Mouse (Mus musculus) kidney, postnatal 36 days (tissue): Measurements from ENCODE around the gene Eml6.

ENCODE experiments used
- DNase-seq, 2 experiments: peaks; one replicate each; pipeline ENCODE4 v3.0.0; 2021 to 2022; ENCODE audit warnings: mixed read lengths in 2 of 2

The Eml6 gene

DNA sequence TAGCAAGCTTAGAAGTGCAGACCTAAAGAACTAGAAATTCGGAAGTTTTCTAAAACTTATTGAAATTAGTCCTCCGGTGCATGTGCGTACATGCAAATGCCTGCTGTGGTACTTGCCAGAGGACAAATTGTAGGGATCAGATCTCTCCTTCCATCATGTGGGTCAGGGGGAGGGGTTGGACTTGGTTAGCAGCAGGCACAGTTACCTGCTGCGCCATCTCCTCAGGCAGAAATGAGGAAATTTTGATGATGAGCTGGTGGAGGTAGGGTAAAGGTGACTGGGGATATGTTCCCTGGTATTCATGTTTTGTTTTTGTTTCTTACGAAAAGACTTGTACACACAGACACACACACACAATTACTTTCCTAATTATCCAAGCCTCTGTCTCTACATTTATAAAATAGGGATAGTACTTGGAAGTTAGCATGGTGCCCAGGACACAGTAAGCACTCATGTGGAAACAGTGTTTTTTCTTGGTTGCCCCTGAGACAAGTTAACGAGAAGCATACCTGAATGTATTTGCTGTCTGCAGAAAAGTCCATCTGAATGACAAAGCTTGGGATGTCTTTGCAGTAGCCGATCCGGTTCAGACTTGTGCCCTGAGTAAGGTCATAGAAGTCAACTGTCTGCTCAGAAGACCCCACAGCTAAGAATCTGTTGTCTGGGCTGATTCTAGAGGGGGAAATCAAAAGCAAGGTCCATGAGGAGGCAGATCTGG, 276.9 kb downstream of the Eml6 start:
- DNase-seq, result no peak

DNA sequence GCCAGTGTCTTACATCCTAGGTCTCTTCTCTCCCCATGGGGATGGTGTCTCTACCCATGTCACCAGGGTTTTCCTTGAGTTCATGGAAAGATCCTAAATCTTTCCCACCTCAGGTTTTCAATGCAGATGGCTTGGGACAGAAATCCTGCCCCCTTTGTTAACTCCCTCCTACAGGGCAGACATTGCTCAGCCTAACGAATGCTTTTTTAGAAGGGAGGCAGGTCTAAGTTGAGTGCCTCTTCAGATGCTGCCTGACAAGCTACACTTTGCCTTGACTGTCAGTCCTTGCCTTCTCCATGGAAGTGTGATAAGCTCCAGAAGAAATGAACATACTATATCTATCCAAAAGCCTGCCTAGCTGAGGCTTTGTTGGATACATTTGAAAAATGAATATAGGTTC, 278.0 kb downstream of the Eml6 start:
- DNase-seq, result no peak

DNA sequence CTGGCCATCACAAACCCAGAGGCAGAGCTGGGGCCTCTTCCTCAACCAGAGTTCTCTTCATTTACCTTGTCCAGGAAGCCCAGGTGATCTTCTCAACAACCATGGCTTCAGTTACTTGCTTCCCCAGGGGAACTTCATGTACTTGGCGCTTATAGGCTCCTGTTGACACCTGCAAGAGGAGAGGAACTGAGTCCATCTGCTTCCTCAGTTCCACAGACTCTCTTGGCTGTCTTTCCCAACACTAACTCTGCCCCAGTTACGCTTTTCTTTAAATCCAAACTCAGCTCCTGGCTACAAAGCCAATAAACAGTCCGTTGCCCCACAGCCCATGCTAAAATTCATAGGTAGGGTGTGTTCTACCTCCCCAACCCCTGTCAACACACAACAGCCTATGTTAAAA, 278.5 kb downstream of the Eml6 start:
- DNase-seq, result no peak

DNA sequence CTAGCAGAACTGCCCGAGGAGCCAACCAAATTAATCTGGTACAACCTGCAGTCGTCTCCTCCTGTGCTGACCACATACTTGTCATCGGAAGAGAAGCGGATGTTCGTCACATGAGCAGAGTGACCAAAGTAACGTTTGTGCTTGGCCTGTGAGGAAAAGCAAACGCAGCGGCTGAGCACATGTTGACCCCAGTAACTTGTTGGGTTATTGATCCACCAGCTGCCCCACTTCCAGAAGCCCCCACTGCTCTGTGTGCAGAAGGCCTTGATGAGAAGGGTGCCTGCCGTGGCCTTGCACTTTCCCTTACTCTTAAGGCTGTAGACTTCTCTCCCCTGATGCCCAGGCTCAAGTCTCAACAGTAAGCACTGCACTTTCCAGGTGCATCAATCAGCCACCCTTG, 279.6 kb downstream of the Eml6 start:
- no peak for DNase-seq

DNA sequence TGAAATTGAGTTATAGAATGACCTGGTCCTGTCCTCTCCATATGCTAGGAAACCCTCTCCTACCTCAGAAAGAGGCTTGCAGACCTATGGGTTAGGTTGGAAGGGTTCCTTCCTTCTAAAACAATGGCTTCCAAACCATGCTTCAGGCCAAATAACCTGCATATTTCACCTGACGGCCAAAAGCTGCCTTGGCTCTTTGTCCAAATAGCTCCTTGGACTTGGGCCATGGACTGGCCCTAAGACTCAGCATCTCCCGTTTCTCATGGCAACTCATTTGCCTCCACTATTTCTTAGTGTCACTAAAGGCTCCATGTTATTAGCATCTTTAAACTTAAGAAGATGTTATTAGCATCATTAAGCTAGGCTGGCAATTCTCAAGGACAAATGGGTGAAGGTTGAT, 280.3 kb downstream of the Eml6 start:
- DNase-seq, result no peak

DNA sequence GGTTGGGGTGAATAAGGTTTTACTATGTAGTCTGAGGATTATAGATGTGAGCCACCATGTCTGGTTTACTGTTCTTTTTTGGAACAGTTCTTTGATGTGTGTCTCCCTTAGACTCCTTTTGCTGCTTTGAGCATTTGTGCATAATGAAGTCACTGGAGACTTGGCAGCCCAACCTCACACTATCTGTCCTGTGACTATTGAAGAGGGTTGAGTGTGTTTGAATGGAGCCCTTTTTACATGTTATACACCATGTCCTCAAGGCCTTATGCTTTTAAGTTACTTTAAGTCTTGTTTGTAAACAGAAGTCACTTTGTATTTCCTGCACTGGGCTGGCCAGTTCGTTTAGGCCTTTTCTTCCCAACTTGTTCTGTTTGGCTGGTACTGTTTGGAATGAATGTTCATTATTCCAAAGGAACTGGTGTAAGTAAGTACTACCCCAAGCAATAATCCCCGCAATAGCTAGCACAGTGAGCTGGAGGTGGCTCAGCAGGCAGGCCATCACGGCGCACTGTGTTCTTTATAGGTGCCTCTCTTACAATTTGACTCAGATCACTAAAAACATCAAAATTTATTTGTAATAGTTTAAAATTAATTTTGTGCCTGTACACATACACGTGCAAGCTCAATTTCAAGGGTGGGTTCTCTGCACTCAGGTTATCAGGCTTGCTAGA, 280.9 kb downstream of the Eml6 start:
- DNase-seq, result no peak

DNA sequence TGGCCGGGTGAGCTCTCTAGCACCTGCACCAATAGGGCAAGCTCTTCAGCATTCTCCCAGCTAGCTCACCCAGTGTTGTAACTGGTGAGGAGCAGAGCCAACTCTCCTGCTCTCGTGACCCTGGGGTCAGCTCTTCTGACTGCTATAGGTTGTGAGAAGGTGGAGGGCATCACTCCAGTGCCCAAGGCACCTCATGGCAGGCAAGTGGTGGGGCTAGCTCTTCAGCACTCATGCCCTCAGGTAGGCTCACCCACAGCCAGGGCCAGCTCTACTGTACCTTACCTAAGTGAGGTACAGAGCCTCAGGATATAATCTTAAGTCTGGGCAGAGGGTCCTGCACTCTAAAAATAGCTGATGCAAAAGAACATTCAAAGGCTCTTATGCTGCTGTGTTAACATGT, 286.1 kb downstream of the Eml6 start:
- DNase-seq, result no peak

DNA sequence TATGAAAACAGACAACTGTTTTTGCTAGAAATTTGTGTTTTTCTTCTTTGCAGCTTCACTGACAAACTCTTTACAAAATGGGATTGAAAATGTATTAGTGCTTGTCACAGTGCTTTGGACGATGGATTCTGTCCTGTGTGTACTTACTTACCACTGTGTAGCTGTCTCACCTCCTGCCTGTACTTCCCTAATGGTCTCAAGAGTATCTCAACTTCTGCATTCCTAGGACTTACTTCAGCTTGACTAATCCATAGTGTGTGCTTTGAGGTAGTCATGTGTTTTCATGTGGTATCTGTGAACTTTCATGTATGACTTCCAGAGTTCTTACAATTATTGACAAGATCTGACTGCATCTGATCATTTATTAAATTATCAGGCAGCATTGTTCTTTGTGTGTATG, 297.9 kb downstream of the Eml6 start:
- no peak for DNase-seq

DNA sequence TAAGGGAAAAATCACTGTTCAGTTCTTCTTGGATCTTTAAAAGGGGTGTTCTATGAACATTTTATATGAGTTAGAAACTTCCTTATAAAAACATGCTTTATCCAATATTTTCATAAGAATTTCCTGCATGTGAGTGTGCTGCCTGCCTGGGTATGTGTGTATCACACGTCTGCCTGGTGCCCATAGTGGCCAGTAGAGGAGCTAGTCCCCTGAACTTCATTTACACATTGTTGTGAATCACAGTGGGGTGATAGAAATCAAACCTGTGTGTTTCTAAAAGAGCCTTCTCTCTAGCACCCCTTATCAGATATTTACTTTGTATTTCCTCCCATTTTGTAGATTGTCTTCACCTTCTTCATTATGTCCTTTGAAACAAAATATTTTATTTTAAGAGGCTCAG, 300.2 kb downstream of the Eml6 start:
- no peak for DNase-seq

DNA sequence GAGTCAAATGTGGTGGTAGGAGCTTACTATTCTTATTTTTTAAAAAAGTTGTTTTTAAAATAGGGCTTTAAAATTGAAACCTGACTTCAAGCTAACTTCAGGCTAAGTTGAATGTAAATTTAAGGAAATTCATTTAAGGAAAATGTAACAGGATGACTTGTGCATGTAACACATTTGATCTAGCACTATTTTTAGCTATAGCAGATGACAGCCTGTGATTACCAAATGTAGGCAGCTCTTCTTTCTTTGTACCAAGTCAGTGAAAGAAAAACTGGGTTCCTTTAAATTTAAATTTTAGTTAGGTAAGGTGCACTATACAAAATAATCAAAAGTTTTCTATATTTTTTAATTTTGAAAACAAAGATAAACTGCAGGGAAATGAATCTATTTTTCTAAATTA, 300.7 kb downstream of the Eml6 start:
- DNase-seq, result no peak

DNA sequence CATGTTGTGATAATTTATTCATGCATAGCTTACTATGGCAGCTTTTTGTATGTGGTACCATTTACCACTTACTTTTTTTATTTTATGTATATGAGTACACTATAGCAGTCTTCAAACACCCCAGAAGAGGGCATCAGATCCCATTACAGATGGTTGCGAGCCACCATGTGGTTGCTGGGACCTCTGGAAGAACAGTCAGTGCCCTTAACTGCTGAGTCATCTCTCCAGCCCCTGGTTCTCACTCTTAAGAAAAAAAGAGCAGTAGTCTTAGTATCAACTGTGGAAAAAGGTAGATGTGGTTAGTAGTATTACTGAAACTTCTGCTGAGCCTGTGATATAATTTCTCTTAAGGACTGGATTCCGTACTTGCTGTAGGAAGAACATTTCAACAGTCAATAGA, 301.6 kb downstream of the Eml6 start:
- DNase-seq, result no peak

DNA sequence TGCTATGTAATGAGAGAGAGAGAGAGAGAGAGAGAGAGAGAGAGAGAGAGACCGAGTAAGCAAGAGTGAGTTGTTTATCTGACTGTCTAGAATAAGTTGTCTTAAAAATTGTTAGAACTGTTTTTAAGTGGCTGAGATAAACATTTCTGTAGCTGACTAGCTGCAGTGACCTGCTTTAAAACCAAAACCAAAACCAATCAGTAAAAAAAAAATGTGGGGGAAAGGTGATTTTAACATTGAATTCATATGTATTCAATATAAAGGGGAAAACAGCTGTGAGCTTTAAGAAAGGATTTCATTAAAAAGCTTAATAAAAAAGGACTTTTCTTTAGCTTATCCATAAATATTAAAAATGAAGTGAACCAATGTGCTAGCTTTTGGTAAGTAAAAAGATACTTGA, 306.2 kb downstream of the Eml6 start:
- DNase-seq, result no peak

DNA sequence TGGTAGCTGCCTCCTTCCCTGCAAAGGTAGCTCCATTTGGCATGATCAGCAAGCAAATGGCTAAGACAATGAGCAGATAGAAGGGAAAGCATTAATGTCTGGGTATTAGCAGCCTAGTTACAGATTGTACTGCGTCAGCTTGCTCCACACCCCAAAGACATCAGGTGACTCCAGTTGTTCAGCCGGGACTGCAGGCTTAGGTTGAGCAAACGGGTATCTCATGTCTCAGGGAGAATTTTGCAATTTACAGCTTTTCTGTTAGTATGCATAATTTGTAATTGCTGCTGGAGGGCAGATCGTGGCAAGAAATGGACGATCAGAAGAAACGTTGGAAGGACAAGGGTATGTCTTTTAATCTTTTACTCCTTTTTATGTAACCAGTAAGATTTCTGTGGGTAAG, 307.3 kb downstream of the Eml6 start:
- peak; percentile 50 to 59 for DNase-seq

DNA sequence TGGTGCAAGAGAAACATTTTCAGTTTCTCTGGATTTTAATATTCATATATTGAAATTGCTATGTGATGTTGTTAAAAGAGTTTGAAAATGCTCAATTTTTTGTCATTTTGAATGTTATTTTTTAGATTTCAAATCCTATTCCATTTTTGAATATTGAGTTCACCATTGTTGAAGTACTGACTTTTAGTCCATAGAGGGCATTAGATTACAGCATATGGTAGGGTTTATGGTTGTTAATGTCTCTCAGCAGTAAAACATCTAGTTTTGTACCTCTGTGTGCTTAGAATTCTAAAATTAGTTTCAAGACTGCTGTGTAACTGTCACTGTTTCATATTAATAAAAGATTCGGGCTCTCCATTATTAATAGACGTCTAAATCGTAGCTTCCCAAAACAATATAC, 310.3 kb downstream of the Eml6 start:
- DNase-seq, result no peak

DNA sequence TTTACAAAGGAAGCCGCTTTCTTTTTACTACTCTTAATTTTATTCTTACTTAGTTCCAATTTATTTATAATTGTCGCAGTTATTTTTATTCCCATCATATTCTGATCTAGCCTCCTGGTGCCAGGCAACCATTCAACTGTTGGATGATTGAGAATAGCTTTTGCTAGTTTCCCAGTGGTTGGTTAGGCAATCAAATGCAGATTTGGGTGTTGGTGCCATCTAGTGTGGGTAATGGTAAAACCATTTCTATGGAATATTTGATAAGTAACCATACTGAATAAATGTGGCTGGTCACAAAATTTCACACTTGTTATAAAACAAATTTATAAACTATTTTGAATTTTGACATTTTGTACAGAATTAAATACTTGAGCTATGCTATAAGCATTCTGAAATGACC, 311.0 kb downstream of the Eml6 start:
- DNase-seq, result peak; percentile 35

DNA sequence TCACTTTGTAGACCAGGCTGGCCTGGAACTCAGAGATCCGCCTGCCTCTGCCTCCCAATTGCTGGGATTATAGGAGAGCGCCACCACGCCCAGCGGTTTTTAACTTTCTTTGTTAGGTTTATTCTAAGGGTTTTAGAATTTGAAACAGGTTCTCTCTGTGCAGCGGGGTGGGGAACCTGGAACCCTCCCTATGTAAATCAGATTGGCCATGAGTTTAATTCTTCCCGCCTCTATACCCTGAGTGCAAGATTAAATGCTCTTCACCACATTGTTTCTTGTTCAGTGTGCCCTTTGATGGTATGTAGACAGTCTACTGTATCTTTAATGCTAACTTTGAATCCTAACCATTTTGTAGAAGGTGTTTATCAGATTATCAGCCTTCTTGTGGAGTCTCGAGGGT, 311.7 kb downstream of the Eml6 start:
- no peak for DNase-seq

DNA sequence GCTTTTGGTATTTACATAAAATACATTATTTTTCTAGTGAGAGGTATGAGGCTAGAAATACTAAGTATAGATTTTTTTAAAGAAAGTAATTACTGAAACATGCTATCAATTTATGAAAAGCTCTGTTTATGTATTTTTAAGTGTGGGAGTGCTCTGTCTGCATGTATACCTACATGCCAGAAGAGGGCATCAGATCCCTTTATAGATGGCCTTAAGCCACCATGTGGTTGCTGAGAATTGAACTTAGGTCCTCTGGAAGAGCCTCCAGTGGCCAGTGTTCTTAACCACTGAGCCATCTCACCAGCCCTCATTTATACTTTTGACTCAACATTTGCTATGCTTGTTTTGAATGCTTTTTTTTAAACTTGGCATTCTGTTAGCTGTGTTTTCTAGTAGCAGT, 316.3 kb downstream of the Eml6 start:
- DNase-seq, result no peak

DNA sequence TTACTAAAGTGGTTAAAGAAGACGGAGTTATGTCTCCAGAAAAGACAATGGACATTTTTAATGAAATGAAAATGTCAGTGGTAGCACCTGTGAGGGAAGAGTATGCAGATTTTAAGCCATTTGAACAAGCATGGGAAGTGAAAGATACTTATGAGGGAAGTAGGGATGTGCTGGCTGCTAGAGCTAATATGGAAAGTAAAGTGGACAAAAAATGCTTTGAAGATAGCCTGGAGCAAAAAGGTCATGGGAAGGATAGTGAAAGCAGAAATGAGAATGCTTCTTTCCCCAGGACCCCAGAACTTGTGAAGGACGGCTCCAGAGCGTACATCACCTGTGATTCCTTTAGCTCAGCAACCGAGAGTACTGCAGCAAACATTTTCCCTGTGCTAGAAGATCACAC, 319.0 kb downstream of the Eml6 start:
- no peak for DNase-seq

DNA sequence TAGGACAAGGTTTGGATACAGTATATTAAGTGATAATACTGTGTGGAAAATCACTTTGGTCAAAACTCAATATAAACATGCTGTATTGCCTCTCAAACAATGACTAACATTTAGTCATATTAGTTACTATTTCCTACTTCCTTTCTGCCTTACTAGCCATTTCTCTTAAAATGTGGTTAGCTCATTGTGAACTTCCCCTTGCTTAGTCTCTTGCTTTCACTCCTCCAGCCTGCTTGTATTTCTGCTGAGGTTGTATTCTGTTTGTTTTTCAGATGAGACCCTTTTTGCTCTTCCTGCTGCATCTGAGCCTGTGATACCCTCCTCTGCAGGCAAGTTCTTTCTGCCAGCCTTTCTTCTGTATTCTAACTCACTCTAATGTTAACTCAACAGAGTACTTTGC, 320.6 kb downstream of the Eml6 start:
- no peak for DNase-seq

DNA sequence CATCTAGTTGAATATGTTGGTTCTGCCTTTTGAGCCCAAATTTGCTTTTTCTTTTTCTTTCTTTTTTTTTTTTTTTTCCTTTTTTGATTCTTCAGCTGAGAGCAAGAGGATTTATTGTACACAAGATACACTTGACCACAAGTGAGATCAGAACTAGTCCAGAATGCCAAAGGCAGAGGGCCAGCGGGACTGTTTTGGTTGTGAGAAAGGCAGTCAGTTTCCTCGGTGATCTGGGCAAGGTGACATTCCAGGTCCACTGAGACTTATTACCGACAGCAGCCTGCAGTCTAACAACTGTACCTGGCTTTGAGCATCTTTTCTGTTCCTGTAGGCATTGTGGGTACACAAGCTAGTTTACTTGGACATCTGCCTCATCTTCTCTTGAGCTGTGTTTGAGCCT, 323.1 kb downstream of the Eml6 start:
- DNase-seq, result peak; percentile 8 to 20

DNA sequence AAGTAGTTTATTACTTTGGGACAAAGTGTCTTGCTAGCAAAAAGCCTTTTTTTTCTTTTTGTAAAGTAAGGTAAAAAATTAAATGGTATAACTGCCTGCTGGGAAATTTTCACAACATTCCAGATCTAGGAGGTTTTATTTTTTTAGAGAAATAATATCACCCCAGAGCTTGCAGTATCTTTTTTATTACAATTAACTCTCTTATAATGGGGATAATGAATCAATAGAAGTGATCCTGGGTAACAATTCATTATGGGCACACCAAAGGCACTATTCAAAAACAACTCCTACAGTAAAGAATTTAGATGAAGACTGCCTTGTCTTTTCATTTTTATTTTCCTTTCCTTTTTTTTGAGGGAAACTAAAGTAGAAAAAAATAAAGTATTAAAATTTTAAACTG, 331.1 kb downstream of the Eml6 start:
- no peak for DNase-seq

DNA sequence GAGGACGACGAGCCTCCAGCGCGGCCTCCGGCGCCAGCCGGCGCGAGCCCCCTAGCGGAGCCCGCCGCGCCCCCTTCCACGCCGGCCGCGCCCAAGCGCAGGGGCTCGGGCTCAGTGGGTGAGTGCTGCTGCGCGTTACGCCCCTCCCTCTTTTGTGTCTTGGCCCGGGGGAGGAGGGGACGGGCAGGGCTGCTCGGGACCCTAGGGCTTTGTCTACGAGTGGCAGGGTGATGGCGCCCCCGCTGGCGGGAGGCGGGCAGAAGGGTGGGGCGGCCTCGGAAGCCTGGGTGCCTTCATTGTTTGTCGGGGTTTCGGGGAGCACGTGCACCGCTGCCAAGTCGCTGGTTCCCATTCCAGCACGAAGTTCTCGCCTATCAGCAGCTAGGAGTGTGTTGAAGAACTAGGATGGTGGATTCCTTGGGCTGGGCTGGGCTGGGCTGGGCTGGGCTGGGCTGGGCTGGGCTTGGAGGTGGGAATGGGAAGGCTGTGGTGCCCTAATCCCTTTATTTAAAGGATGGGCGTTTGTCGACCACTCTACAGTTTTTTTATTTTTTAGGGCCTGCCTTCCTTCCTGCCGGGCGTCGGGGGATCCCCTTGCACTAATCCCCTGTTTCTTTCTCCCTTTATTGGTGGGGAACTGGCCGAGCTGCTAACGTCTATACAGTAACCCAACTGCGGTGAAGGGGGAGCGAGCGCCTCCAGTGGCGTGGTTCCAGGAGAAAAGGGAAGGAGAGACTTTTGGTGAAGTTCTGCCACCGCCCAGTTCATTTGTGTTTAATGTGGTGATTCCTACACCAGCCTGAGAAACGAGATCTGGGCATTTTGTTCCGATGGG, 332.0 kb downstream of the Eml6 start:
- peak; percentile 81 to 89 for DNase-seq
